Mouse (Mus musculus) fibroblast of lung, adult 2 months (primary cell): ENCODE measurements around the gene Tff1.
A peak's percentile ranks its signal among the peaks of the same experiment; 100 is the strongest.

Experiments used
- DNase-seq: peaks from one replicate; pipeline ENCODE4 v3.0.0-alpha.2; 2011; ENCODE audit warnings: low read depth

Tff1 gene

DNA sequence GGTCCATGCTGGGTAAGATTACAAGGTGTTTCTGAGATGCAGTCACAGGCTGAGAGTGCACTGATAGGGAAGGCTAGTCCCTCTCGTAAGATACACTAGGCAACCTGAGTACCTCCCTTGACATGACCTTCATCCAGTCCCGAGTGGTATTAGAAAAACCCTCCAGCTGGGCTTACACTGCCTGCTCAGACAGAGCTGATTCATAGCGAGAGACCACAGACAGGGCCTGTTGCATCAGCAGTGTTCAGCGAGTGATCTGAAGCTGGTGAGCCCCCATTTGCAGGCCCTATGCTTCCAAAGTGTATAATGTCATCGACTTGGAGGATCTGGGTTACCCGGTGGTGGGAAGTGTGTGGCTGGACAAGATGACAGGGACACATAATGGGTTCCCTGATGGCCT lies at the start of gene Tff1:
Gene Tff1, minus strand, starts transcription at position 151 of the 400 bp plus-strand sequence.
- no peak for DNase-seq

DNA sequence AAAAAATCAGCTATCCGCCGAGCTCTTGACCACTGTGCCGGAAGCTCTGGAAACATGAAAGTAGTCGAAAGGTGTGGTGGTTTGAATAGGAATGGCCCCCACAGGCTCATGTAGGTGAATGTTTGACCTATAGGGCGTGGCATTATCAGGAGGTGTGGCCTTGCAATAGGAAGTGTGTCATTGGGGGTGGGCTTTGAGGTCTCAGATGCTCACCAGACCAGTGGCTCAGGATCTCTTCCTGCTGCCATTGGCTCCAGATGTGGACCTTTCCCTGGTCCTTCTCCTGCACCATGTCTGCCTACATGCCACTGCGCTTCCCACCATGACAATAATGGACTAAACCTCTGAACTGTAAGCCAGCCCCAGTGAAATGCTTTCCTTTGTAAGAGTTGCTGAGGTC lies 46.8 kb upstream of the Tff1 start:
- DNase-seq: no peak

GRCm38 (mm10) chr17:31210299-31210698 lies 45.2 kb upstream of the Tff1 start:
- DNase-seq: no peak

DNA sequence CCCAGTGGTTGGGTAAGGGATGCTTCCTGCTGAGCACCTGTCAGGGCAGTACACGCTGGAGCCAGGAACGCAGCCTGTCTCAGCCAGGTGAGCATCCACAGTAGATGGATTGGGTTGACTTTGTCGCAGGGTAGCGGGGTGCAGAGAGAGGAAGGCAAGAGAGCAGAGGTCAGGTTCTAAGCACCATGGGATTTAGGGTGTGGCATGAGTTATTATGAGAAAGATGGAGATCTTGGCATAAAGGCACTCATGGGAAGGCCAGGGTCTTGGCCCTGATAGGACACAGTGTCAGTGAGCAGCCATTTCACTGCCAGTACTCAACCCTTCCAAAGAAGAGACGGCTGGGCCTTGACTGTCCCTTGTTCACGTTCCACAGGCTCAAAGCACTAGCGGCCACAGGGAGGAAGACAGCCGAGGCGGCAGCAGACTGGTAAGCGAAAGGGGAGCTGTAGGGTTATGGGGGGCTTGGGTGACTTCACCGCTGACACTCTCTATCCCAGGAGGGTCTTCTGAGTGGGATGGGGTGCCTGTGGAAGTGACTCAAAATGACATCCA lies 44.4 kb upstream of the Tff1 start:
- no peak for DNase-seq

DNA sequence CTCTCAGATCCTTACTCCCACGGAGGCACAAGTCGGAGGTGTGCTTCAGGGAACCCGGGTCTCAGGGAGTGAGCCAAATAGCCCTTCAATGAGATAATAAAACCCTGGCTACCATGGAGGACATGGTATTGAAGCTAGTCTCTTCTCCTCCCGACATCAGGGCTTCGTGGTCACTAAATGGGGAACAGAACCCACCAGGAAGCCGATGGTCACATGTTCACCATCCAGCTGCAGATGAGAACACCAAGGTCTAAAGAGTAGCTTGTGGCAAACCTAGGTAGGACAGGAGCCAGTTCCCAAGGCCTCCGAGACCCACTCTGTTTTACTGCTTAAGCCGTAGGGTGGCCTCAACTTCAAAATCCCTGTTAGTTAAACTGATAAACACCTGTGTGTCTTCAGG lies 43.6 kb upstream of the Tff1 start:
- no peak for DNase-seq

DNA sequence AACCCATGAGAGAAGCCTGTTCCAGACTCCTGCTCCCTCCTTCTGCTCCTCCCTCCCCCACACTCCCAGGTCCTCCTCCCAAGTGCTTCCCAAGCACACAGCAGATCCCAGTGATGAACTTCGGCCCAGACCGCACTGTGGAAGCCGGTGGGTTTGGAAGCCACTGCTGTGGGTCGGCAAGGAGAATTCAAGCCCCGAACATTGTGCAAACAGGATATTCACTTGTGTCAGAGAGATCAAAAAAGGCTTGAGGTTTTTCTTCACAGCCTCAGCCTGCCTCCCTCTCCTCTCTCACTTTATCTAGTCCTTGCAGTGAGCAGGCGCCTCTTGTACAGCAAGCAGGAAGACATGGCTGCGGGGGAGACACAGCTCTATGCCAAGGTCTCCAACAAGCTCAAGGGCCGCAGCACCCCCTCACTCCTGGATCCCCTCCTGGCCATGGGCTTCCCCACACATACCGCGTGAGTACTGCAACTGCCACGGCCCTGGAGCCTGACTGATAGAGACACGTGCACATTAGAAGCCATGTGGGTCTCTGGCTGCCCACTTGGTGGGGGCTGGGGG lies 42.8 kb upstream of the Tff1 start, which contains the start of gene Ubash3a:
Gene Ubash3a, plus strand, starts transcription at position 103 of the 564 bp plus-strand sequence.
- no peak for DNase-seq

GRCm38 (mm10) chr17:31198877-31199276 lies 33.8 kb upstream of the Tff1 start, which contains the start of gene Tmprss3:
Gene Tmprss3, minus strand, starts transcription at chr17:31198977.
- DNase-seq: no peak

- DNase-seq: no peak
Observed at GRCm38 (mm10) chr17:31196283-31196682, 31.2 kb upstream of the Tff1 start.

DNA sequence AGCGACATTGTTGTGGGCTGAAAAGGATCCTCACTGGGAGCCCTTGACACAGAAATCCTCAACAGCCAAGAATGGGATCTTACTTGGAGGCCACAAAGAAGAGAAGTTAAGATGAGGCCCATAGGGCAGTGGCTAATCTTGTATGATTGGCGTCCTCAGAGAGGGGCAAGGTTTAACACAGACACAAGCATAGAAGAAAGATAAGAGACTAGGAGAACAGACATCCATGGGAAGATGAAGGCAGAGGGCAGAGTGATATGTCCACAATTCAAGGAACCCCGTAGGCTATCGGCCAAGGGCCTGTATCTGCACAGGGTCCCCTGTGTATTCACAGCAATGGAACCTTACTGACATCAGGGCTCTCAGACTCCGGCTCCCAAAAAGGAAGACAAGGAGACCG lies 30.1 kb upstream of the Tff1 start:
- DNase-seq: no peak

- no peak for DNase-seq
Observed at GRCm38 (mm10) chr17:31193360-31193759, 28.3 kb upstream of the Tff1 start.

- DNase-seq: no peak
Observed at GRCm38 (mm10) chr17:31192663-31193062, 27.6 kb upstream of the Tff1 start.

GRCm38 (mm10) chr17:31191825-31192224 lies 26.7 kb upstream of the Tff1 start:
- DNase-seq: no peak

DNA sequence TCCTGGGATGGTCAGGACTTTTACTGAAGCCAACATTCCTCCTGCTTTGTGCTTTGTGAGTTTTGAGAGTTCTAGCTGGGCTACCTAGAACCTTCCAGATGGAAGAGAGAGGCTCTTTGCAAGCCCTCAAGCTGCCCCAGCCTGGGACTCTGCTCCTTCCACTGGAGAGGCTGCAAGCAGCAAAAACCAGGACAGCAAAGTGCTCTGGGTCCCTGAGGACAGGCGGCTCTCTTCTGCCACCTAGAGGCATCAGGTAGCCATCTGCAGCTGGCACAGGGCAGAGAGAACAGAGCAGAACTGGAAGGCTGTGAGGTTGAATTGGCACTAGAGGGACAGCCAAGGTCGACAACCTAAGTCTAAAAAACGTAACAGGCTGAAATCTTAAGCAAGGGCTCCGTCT lies 22.3 kb upstream of the Tff1 start:
- DNase-seq: peak; percentile 2

DNA sequence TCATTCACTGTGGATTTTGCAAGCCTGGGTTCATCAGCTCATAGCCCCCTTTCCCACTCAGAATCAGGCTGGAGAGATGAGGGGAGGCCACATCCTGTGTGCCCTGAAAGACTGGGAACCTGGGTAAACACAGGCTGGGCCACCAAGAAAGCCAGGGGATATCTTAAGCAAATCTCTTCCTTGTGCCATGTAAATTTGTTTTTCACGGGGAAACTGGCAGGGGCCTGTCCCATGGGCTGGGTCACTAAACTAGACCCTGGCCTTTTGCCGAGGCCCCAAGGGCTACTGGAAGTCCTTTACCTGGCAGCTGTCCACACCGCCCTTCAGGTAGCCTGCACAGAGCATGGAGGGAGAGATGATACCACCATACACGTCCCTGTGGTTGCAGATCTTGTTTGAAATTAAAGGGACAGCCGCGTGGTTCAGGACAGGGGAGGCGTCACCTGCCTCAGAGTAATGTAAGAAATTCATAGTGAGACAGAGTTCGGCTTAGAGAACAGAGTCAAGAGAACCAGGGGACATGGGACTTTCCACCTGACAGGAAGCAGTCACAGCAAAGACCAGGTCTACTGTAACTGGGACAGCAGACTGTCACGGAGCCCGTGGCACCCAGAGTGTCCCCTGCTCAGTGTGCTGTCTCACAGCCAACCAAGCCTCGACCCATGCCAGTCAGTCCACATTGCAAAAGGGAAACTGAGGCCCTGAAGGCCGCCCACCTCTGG lies 19.4 kb upstream of the Tff1 start:
- no peak for DNase-seq

- DNase-seq: no peak
Observed at GRCm38 (mm10) chr17:31183180-31183974, 18.3 kb upstream of the Tff1 start.

DNA sequence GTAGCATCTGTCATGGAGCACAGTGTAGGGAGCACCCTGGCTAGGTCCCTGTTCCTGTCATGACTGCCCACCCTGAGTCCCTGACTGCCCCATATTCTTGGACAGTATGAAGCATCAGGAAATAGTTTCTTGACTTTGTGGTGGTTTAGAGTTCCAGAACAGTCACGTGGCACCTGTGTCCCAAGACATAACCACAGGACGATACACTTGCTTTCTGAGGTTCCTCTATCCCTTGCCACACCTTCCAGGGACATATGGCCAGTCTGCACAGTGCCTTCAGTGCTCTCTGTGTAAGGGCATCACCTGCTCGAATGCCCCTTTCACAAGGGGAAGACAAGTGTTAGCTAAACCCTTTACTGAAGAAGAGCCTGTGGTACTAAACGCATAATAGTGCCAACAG lies 16.4 kb upstream of the Tff1 start:
- no peak for DNase-seq

DNA sequence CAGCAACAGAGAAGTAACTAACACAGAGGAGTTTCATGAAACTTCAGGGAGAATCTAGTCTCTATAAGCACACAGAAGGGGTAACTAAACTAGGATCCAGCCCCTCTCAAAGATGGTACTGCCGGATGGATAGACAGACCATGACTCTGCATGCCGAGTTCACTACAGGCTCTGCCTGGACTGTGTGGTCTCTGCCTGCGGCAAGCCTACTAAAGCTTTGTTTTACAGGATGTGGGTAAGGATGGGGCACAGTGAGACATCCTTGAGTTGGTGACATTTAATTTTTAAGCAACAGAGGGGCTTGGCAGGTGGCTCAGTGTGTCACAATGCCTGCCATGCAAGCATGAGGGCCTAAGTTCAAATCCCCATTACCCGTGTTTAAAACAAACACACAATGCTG lies 11.2 kb upstream of the Tff1 start:
- no peak for DNase-seq

DNA sequence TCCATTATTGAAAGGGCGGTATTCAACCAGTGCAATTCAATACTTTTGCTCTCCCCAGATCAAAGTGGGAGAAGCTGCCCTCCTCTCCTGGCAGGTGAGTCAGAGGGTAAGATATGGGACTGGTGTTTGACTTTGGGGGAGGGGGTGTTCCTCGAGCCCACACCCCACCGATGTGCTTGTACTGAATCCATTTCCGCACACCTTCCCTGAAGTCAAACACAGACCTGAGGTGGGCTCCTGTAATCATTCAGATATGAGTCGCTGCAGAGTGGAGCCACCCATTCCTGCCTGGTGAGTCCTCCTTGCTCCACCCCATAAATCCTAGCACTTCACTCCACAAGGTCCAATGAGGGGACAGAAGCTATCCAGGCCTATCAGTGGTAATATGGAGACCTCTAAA lies 4.7 kb upstream of the Tff1 start:
- DNase-seq: no peak

- DNase-seq: no peak
Observed at GRCm38 (mm10) chr17:31163821-31164220, 1.3 kb downstream of the Tff1 start.

- no peak for DNase-seq
Observed at GRCm38 (mm10) chr17:31162607-31163006, 2.5 kb downstream of the Tff1 start.

- no peak for DNase-seq
Observed at GRCm38 (mm10) chr17:31160291-31160690, 4.8 kb downstream of the Tff1 start.

- DNase-seq: no peak
Observed at GRCm38 (mm10) chr17:31157921-31158320, 7.2 kb downstream of the Tff1 start.

GRCm38 (mm10) chr17:31153785-31154184 lies 11.3 kb downstream of the Tff1 start:
- DNase-seq: no peak
